Mouse (Mus musculus): ENCODE measurements around the gene Atxn7l3.
"Not testable (repeated sequence)": the region's sequence is repeated elsewhere in the genome, so short reads cannot be mapped to it uniquely, and the experiment has no call there.

The Atxn7l3 gene

GRCm38 (mm10) chr11:102295598-102296471 lies 596 bp downstream of the Atxn7l3 start:
- DNase-seq (ENCODE audit: extremely low read depth, insufficient read length, low spot score), result peak; percentile 68

GRCm38 (mm10) chr11:102294887-102295597 lies 1.4 kb downstream of the Atxn7l3 start:
- DNase-seq (ENCODE audit: extremely low read depth, insufficient read length, low spot score), result no peak

DNA sequence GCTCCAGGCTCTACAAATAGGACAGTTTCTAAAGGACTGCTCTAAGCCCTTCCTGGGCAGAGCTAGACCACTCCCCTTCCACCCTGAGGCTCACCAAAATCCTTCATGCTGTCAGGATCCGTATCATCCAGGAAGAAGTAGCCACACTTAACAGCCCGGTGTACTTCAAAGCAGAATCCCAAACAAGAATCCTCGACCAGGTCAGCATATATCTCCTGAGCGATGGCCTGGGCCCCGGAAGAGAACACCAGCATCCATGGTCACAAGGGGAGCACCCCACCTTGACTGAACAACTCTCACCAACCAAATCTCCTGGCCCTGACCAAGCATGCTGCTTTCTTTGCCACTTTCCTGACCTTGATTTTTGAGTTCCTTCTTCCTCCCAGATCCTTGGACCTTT lies 2.0 kb downstream of the Atxn7l3 start:
- no peak for DNase-seq (ENCODE audit: extremely low read depth, insufficient read length, low spot score)

GRCm38 (mm10) chr11:102293971-102294370 lies 2.5 kb downstream of the Atxn7l3 start:
- DNase-seq (ENCODE audit: extremely low read depth, insufficient read length, low spot score), result no peak

GRCm38 (mm10) chr11:102291051-102291535 lies 5.3 kb downstream of the Atxn7l3 start:
- DNase-seq (ENCODE audit: extremely low read depth, insufficient read length, low spot score), result no peak

- DNase-seq (ENCODE audit: extremely low read depth, insufficient read length, low spot score), result no peak
Observed at GRCm38 (mm10) chr11:102290141-102290540, 6.3 kb downstream of the Atxn7l3 start.

GRCm38 (mm10) chr11:102289511-102290100 lies 6.8 kb downstream of the Atxn7l3 start:
- no peak for DNase-seq (ENCODE audit: extremely low read depth, insufficient read length, low spot score)

DNA sequence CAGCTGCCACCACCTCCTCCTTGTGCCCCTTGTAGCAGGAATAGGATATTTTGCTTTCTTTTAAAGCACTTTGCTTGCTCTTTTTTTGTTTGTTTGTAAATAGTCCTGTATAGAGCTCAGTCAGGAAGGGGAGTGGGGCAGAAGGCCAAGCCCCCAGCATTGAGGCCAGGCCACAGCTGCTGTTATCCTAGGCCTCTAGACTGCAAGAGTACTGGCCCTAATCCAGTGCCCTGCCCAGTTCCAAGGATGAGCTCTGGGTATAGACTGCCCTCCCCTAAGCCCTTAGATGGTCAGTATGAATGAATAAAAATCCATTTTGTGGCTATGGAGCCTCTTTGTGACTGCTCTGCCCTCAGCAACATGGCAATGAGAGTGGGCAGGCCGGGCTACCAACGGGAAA lies 7.5 kb downstream of the Atxn7l3 start:
- DNase-seq (ENCODE audit: extremely low read depth, insufficient read length, low spot score), result no peak

- DNase-seq (ENCODE audit: extremely low read depth, insufficient read length, low spot score), result no peak
Observed at GRCm38 (mm10) chr11:102288027-102288804, 8.2 kb downstream of the Atxn7l3 start.

DNA sequence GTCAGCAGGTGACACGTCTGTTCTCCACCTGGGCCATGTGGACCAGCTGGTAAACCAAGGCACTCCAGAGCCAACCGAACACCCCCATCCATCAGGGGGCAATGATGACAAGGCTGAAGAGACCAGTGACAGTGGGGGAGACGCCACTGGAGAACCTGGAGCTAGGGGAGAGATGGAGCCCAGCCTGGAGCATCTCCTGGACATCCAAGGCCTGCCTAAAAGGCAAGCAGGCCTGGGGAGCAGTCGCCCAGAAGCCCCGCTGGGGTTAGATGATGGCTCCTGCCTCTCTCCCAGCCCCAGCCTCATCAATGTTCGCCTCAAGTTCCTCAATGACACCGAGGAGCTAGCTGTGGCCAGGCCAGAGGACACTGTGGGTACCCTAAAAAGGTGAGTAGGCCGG lies 8.9 kb downstream of the Atxn7l3 start:
- no peak for DNase-seq (ENCODE audit: extremely low read depth, insufficient read length, low spot score)

DNA sequence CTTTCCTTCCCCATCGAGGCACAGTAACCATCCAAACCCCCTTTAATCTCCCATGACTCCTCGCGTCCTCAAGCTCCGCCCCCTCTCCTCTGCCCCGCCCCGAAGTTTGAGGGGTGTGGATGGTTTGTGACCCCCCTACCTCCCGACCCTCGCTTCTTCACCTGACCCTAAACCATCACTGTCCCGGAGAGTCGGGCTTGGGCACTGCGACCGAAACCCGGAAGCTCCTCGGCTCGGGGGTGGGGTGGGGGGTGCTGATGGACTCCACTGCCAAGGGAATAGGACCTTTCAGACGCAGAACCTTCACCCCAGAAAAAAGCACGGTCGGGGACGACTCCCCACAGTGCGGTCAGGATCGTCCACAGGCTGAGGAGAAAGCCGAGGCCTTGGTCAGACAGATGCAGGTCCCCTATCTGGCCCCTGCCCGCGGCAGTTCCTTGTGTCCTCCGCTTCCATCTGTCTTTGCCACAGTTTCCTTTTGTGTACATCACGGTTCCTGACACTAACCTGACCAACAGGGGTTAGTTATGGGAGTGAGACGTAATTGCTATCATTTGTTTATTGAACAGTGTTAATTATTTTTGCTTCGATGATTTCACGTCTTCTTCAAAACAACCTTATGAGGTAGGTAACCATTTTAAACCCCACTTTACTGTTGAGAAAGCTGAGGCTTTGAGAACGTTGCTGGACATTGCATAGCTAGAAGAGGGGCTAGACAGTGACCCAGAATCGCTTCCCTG lies 11.2 kb downstream of the Atxn7l3 start:
- no peak for DNase-seq (ENCODE audit: extremely low read depth, insufficient read length, low spot score)

DNA sequence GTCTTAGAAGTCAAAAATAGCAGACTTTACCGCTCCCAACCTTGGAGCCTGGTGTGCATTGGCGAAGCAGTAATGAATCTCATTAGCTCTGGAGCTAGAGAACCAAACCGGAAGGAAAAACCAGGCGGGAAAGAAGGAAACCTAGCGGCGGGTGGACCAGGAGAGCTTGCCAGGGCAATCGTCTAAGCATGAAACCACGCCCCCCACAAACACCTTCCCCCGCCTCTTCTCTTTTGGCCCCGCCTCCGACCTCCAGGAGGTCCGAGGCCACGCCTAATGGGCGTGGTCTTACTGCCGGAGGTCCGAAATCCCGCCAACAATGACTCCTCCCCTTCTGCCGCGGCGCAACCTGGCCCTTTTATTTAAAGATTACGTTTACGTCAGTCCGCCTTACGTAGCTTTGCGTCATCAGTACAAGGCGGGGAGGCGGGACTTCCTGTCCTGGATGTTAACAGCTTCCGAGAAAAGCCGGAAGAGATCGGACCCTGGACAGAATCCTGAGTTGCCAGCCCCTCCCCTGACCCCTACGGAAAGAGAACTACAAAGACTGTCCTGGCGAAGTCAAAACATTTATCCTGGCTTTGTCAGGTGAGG lies 11.8 kb downstream of the Atxn7l3 start, which contains the start of gene Tmub2:
Gene Tmub2, plus strand, starts transcription at position 431 of the 594 bp plus-strand sequence.
- DNase-seq (ENCODE audit: extremely low read depth, insufficient read length, low spot score), result peak; percentile 97

- DNase-seq (ENCODE audit: extremely low read depth, insufficient read length, low spot score), result no peak
Observed at GRCm38 (mm10) chr11:102283922-102284321, 12.5 kb downstream of the Atxn7l3 start.

DNA sequence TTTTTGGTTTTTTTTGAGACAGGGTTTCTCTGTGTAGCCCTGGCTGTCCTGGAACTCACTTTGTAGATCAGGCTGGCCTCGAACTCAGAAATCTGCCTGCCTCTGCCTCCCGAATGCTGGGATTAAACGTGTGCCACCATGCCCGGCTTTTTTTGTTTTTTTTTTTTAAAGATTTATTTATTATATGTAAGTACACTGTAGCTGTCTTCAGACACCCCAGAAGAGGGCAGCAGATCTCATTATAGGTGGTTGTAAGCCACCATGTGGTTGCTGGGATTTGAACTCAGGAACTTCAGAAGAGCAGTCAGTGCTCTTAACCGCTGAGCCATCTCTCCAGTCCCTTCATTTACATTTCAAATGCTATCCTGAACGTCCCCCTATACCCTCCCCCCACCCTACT lies 16.2 kb downstream of the Atxn7l3 start:
- DNase-seq (ENCODE audit: extremely low read depth, insufficient read length, low spot score), result not testable (repeated sequence)

GRCm38 (mm10) chr11:102279595-102279994 lies 16.8 kb downstream of the Atxn7l3 start:
- no peak for DNase-seq (ENCODE audit: extremely low read depth, insufficient read length, low spot score)

GRCm38 (mm10) chr11:102277754-102278153 lies 18.7 kb downstream of the Atxn7l3 start:
- no peak for DNase-seq (ENCODE audit: extremely low read depth, insufficient read length, low spot score)

GRCm38 (mm10) chr11:102276411-102276915 lies 20.0 kb downstream of the Atxn7l3 start:
- no peak for DNase-seq (ENCODE audit: extremely low read depth, insufficient read length, low spot score)

DNA sequence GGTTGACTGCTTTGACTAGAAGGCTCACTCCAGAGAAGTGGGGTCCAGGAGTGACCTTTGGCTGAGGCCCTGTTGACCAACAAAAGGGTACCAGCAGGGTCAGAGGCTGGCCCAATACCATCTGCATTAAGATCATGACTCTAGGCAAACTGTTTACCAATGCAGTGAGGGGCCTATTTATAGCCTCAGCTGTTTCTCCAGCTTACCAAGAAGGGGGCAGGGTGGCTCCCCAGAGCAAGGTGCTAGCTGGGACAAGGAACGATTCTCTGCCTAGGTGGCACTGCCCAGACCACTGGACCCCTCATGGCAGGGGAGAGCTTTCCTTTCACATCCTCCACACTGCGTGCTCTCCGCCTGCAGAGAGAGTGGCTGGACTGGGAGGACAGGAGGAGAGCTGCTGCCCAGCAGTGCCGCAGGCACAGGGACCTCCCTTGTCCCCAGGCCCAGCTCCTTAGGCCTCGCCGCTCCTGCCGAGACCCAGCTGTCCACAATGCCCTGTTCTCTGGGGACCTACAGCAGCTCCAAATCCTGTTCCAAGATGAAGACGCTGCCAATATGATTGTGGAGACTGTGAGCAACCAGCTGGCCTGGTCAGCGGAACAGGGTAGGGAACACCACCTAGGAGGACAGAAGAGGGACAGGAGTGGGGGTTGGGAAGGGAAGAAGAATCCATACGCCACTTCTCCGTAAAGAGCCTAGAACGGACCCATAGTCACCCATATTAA lies 27.7 kb downstream of the Atxn7l3 start, which contains the start of gene Asb16:
Gene Asb16, plus strand, starts transcription at position 224 of the 725 bp plus-strand sequence.
- DNase-seq (ENCODE audit: extremely low read depth, insufficient read length, low spot score), result no peak
